Mouse (Mus musculus): ENCODE data around the gene 1700022I11Rik.
"Not testable (repeated sequence)": the region's sequence is repeated elsewhere in the genome, so short reads cannot be mapped to it uniquely, and the experiment has no call there.

The 1700022I11Rik gene

DNA sequence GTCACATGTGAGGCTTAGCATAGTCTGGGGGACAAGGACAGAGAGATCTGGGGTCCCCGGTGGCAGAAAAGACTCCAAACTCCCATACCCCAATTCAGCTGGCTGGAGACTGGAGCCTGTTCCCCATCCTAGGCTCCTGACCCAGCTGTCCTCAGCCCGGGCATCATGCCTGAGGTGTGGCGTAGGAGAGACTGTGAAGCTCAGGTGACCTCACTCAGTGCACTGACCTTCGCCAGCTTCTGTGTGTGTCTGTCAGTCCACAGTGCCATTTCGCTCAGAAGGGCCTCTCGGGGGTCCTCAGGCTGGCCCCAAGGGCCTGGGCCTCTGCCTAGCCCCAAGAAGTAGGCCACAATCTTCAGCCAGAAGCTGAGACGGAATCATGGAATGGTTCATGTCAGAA is 16.8 kb upstream of the 1700022I11Rik start:
- no peak for DNase-seq (ENCODE audit: low read depth)

DNA sequence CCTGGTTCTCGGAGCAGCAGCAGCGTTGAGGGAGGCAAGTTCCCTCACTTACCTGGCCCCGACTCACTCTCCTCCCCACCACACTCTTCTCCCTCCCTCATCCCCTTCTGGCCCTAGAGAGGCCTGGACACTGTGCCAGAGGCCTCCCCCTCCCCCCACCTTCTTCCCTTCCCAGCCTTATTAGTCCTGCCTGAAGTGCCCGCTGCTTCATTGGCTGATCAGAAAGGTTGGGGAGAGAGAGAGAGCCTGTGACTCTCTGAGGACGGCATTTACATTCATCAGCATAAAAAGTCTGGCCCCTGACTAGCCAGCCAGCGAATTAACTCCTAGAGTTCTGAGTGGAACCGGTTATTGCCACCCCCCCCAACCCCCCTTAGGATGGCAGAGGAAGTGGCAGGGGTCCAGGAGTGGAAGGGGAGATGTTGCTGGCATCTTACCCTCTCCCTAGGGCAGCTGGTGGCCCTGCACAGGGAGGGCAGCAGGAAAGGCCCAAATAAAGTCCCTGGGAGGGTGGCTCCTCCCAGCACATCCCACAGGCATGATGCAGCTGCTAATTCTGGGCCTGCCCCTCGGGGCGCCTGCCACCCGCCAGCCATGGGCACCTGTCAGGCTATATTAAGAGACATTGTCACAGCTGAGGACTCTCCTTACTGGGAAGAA is 15.8 kb upstream of the 1700022I11Rik start:
- DNase-seq (ENCODE audit: low read depth) = no peak

DNA sequence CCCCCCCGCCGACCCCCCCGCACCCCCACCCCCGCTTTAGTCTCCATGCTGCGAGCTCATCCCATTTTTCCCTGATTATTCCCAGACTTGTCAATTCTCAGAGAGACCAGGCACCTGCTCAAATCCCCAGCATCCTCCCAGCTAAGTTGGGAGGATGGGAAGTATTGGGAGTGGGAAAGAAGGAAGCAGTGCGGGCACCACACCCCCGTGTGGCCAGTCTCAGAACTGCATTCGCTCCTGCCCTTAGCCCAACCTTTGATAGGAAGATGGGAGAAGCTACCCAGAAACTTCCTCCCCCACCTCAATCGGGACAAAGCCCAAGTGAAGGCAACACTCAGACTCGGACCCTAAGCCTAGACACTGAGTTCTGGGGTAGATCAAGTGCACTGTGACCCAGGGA is 15.1 kb upstream of the 1700022I11Rik start:
- DNase-seq (ENCODE audit: low read depth) = no peak

DNA sequence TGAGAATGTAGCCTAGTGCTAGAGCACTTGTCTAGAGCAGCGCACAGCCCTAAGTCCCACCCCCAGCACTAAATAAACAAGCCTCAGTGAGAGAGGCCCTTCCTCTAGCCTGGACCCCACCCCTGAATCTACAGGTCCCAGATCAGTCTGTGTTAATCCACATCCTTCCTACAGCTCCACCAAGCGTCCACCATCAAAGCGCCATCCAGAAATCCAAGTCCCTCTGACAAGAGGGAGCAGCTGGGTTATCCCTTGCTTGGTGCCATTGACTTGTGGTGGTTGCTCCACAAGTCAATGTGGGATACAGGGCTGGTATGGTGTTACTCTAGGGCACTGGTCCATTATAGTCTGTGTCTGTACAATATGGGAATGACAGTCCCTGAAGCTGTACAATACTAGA is 14.2 kb upstream of the 1700022I11Rik start:
- no peak for DNase-seq (ENCODE audit: low read depth)

DNA sequence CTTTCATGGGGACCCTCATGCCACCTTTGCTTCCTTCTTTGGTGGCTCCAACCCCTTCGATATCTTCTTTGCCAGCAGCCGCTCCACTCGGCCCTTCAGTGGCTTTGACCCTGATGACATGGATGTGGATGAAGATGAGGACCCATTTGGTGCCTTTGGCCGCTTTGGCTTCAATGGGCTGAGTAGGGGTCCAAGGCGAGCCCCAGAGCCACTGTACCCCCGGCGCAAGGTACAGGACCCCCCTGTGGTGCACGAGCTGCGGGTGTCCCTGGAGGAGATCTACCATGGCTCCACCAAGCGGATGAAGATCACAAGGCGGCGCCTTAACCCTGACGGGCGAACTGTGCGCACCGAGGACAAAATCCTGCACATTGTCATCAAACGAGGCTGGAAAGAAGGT is 12.8 kb upstream of the 1700022I11Rik start:
- no peak for DNase-seq (ENCODE audit: low read depth)

GRCm38 (mm10) chr4:42957306-42957705 is 12.1 kb upstream of the 1700022I11Rik start:
- no peak for DNase-seq (ENCODE audit: low read depth)

DNA sequence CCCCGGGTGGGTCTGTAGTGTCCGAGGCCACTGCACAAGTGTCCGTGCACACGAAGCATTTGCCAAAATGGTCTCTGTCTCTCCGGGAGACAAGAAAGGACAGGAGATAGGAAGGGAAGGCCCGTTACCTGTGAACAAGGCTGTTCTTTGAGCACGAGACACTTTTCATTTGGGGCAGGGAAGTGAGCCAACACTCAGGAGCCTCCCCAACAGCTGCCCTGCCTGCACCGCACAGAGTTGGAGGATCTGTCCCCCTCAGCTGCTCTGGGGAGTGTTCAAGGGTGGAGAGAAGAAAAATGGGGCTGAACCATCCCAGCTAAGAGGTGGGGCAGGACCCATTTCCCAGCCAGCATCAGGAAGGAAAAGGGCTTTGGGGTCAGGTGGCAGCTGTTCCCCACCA is 11.4 kb upstream of the 1700022I11Rik start:
- no peak for DNase-seq (ENCODE audit: low read depth)

DNA sequence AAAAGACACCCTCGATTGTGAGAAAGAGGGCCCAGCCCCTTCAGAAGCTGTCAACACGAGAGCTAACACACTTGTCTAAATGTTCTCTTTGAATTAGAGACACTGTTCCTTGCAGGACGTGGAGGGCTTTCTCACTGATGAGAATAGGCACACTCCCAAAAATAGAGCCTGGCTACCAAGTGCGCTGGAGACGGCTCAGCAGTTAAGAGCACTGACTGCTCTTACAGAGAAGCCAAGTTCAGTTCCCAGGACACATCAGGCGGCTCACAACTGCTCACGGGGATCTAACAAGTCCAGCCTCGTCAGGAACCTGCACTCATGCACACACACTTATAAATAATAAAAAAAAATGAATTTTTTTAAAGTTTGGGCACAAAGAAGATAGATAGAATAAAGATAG is 10.5 kb upstream of the 1700022I11Rik start:
- no peak for DNase-seq (ENCODE audit: low read depth)

GRCm38 (mm10) chr4:42959382-42959781 is 10.0 kb upstream of the 1700022I11Rik start:
- no peak for DNase-seq (ENCODE audit: low read depth)

- DNase-seq (ENCODE audit: low read depth) = no peak
Measured at GRCm38 (mm10) chr4:42961592-42961991, 7.8 kb upstream of the 1700022I11Rik start.

DNA sequence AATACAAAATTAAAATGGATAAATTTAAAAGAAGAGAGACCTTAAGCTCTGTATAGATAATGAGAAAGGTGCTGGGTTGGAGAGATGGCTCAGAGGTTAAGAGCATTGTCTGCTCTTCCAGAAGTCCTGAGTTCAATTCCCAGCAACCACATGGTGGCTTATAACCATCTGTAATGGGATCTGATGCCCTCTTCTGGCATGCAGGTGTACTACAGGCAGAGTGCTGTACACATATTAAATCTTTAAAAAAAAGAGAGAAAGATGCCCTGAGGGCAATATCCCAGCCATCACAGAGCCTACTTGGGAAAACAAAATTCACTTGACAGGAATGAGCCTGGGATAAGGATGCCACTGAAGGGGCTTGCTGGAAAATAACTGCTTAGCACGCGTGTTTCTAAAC is 5.9 kb upstream of the 1700022I11Rik start:
- no peak for DNase-seq (ENCODE audit: low read depth)

GRCm38 (mm10) chr4:42965039-42965719 is 4.2 kb upstream of the 1700022I11Rik start:
- no peak for DNase-seq (ENCODE audit: low read depth)

GRCm38 (mm10) chr4:42972952-42973351 is 3.5 kb downstream of the 1700022I11Rik start:
- DNase-seq (ENCODE audit: low read depth) = no peak

DNA sequence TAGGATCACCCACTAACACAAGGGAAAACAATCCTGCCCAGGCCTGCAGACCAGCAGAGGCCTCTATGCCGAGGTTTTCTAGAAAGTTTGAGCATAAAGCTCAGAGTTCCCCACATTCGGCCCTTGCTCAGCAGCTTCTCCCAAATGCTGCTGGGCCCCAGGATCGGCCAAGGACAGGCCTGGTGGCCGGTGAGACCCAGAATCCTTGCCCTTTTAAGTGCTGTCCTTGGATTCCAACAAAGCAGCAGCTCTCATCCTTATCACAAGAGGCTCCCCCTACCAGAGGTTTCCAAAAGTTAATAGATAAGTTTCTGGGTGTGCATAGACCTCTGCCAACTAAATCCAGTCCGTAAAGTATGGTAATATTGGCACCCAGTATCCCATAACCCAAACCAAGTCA is 4.5 kb downstream of the 1700022I11Rik start:
- DNase-seq (ENCODE audit: low read depth) = no peak

DNA sequence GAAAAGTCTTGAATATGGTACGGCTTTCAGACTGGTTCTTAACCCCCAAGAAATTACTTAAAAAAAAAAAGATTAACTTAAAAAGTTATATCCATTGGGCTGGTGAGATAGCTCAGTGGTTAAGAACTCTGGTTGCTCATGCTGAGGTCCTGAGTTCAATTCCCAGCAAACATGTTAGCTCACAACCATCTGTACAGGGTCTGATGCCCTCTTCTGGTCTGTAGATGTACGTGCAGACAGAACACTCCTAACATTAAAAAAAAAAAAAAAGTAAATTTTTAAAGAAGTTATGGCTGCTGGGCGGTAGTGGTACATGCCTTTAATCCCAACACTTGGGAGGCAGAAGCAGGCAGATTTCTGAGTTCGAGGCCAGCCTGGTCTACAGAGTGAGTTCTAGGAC is 8.7 kb downstream of the 1700022I11Rik start:
- DNase-seq (ENCODE audit: low read depth) = no peak

DNA sequence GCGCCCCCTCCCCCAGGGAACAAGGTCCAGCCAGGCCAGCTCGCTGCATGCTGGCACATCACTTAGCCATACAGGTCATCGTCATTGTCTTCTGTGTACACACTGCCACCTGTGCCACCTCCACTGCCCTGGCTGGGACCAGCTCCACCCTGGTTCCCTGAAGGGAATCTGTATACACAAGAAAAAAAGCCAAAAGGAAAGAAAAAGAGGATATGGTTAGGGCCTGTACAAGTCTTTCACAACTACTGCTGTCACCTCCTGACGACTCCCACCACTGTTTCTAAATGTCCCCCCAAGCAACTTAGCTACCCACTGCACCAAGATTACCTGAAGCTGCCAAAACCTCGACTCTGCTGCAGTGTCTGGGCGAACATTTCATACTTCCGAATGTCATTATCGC is 11.1 kb downstream of the 1700022I11Rik start:
- DNase-seq (ENCODE audit: low read depth) = not testable (repeated sequence)

GRCm38 (mm10) chr4:42988296-42988695 is 18.9 kb downstream of the 1700022I11Rik start:
- DNase-seq (ENCODE audit: low read depth) = no peak

- DNase-seq (ENCODE audit: low read depth) = no peak
Measured at GRCm38 (mm10) chr4:42998022-42998421, 28.6 kb downstream of the 1700022I11Rik start.

GRCm38 (mm10) chr4:42999451-43000140 is 30.2 kb downstream of the 1700022I11Rik start:
- peak; percentile 68 for DNase-seq (ENCODE audit: low read depth)

GRCm38 (mm10) chr4:43000141-43000986 is 31.0 kb downstream of the 1700022I11Rik start, which contains the start of gene Vcp:
TSS of gene Vcp (minus strand) at chr4:43000507.
- DNase-seq (ENCODE audit: low read depth) = peak; percentile 97

GRCm38 (mm10) chr4:43001272-43001671 is 31.9 kb downstream of the 1700022I11Rik start:
- DNase-seq (ENCODE audit: low read depth) = no peak

DNA sequence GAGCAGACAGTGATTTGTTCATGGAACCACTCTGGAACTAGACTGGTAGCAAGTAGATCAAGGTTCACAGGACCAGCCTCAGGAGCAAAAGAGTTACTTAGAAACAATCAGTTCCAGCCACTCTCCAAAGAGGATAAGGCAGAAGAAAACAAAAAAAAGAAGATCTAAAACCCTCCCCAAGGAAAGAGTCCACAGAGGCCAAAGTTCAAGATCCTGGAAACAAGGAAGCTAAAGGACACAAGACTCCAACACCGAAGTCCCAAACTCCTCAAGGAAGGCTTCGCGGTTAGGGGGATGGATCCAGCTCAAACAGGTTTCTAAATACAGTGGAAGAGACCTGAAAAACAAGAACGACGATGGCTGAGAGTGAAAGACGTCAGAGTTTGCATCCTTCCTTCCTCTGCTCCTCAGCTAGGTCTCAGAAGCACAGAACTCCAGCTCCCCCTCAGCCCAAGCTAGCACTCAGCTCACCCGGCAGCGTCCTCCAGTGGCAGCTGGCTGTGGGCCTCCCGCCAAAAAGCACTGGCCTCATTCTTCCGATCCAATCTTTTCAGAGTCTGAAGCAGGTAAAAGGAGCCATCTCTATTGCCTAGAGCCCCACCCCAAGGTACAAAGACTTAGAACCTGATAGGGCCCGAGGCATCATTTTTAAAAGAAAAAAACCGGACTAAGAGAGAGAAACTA is 33.5 kb downstream of the 1700022I11Rik start:
- no peak for DNase-seq (ENCODE audit: low read depth)
